Mouse (Mus musculus) CH12.LX (cell line): ENCODE results near the gene Efhd1. TPM values are rescaled to one million over a fixed set of nuclear protein-coding genes. Genes with fewer than 3 reads are reported as not detected.

Source experiments
- DNase-seq: peaks from one replicate; pipeline ENCODE4 v3.0.0-alpha.2; 2013; ENCODE audit errors: extremely low read depth
- H3K27ac ChIP-seq: 2 replicates; pipeline ENCODE4 v1.5.1; 2012; ENCODE audit warnings: low read depth, mild to moderate bottlenecking, control low read depth, moderate library complexity; ENCODE audit not compliant: insufficient read depth
- H3K27me3 ChIP-seq: replicated peaks from 2 replicates; pipeline ENCODE3; 2012; ENCODE audit warnings: inconsistent platforms
- H3K36me3 ChIP-seq, 2 experiments: replicated peaks in 1 of 2; 2 replicates each; pipeline versions ENCODE3 to v1.6.1; 2012; ENCODE audit warnings: inconsistent platforms in 1 of 2, low read length in 1 of 2, mild to moderate bottlenecking in 1 of 2, mixed read lengths in 1 of 2, moderate library complexity in 1 of 2; ENCODE audit not compliant: control insufficient read depth in 1 of 2, insufficient read depth in 1 of 2
- H3K4me1 ChIP-seq, 2 experiments: 2 replicates each; pipeline ENCODE4 v1.6.1; 2012; ENCODE audit warnings: inconsistent platforms in 1 of 2, moderate library complexity in 1 of 2; ENCODE audit not compliant: insufficient read depth in 2 of 2, control insufficient read depth in 1 of 2
- H3K4me2 ChIP-seq: 2 replicates; pipeline ENCODE4 v1.6.1; 2012; ENCODE audit warnings: low read depth, mild to moderate bottlenecking, control low read depth; ENCODE audit not compliant: poor library complexity, insufficient read depth, severe bottlenecking
- H3K4me3 ChIP-seq, 3 experiments: fragments of 150-350 bp in 1 of 3; sonication (generic) in 1 of 3; replicated peaks in 1 of 3; 2 replicates each; pipeline versions ENCODE3 to v1.5.1; 2011 to 2012; ENCODE audit warnings: low read depth in 2 of 3, low read length in 2 of 3, mild to moderate bottlenecking in 2 of 3, moderate library complexity in 2 of 3, control low read depth in 1 of 3, improper control_type of control experiment in 1 of 3, inconsistent platforms in 1 of 3, mixed read lengths in 1 of 3; ENCODE audit not compliant: poor library complexity in 1 of 3
- H3K79me2 ChIP-seq: replicated peaks from 2 replicates; pipeline ENCODE4 v1.6.1; 2012; ENCODE audit warnings: mild to moderate bottlenecking, moderate library complexity; ENCODE audit not compliant: control insufficient read depth, poor library complexity, insufficient read depth, severe bottlenecking; ENCODE audit errors: extremely low read depth
- H3K9ac ChIP-seq: 2 replicates; pipeline ENCODE4 v1.6.1; 2012; ENCODE audit warnings: low read depth, mild to moderate bottlenecking, control low read depth, moderate library complexity; ENCODE audit not compliant: insufficient read depth
- H3K9me3 ChIP-seq: replicated peaks from 2 replicates; pipeline ENCODE3; 2012; ENCODE audit warnings: low read length, inconsistent platforms, mixed read lengths
- CHD2 ChIP-seq: IDR thresholded peaks from 2 replicates; pipeline ENCODE4 v1.6.1; 2011; ENCODE audit warnings: low read length, improper control_type of control experiment
- GABPA ChIP-seq: IDR thresholded peaks from 2 replicates; pipeline ENCODE4 v1.6.1; 2012; ENCODE audit warnings: low read depth, low read length, improper control_type of control experiment, inconsistent platforms; ENCODE audit not compliant: insufficient replicate concordance
- HCFC1 ChIP-seq: IDR thresholded peaks from 2 replicates; pipeline ENCODE4 v1.6.1; 2012; ENCODE audit warnings: low read depth, mild to moderate bottlenecking, inconsistent platforms, low read length, improper control_type of control experiment
- JUND ChIP-seq: conservative IDR thresholded peaks from 2 replicates; pipeline ENCODE4 v1.6.1; 2011; ENCODE audit warnings: low read depth, low read length, improper control_type of control experiment
- KAT2A ChIP-seq: IDR thresholded peaks from 2 replicates; pipeline ENCODE4 v1.6.1; 2012; ENCODE audit warnings: low read length, improper control_type of control experiment, inconsistent platforms; ENCODE audit not compliant: insufficient replicate concordance
- MAX ChIP-seq: IDR thresholded peaks from 2 replicates; pipeline ENCODE4 v1.6.1; 2011; ENCODE audit warnings: low read length, improper control_type of control experiment
- MAZ ChIP-seq: IDR thresholded peaks from 2 replicates; pipeline ENCODE4 v1.6.1; 2012; ENCODE audit warnings: low read depth, mild to moderate bottlenecking, inconsistent platforms, low read length, improper control_type of control experiment, moderate library complexity
- MYC ChIP-seq: IDR thresholded peaks from 2 replicates; pipeline ENCODE4 v1.6.1; 2011; ENCODE audit warnings: low read depth, mild to moderate bottlenecking, improper control_type of control experiment, low read length
- NELFE ChIP-seq: IDR thresholded peaks from 2 replicates; pipeline ENCODE4 v1.6.1; 2011; ENCODE audit warnings: low read depth, low read length, improper control_type of control experiment
- NRF1 ChIP-seq: IDR thresholded peaks from 2 replicates; pipeline ENCODE4 v1.6.1; 2014; ENCODE audit warnings: low read depth, mild to moderate bottlenecking, inconsistent platforms, low read length, improper control_type of control experiment, moderate library complexity
- POLR2A ChIP-seq: IDR thresholded peaks from 2 replicates; pipeline ENCODE4 v1.6.1; 2011; ENCODE audit warnings: low read depth, mild to moderate bottlenecking, improper control_type of control experiment, low read length
- SMC3 ChIP-seq: IDR thresholded peaks from 2 replicates; pipeline ENCODE4 v1.6.1; 2011; ENCODE audit warnings: low read depth, low read length, improper control_type of control experiment
- TBP ChIP-seq: conservative IDR thresholded peaks from 2 replicates; pipeline ENCODE4 v1.6.1; 2011; ENCODE audit warnings: low read depth, low read length, improper control_type of control experiment
- USF1 ChIP-seq: IDR thresholded peaks from 2 replicates; pipeline ENCODE4 v1.6.1; 2014; ENCODE audit warnings: low read depth, mild to moderate bottlenecking, inconsistent platforms, low read length, improper control_type of control experiment
- ZC3H11A ChIP-seq: IDR thresholded peaks from 2 replicates; pipeline ENCODE4 v1.6.1; 2012; ENCODE audit warnings: low read depth, mild to moderate bottlenecking, inconsistent platforms, low read length, improper control_type of control experiment
- dilution Hi-C: fragments of 300-500 bp; cut with MboI; formaldehyde crosslinking; loops from 2 replicates; pipeline ENCODE4 v1.14.3; 2020; ENCODE audit warnings: low sequenced_read_pairs; ENCODE audit not compliant: extremely low pct_unique_long_range_greater_than_20kb, extremely low pct_ligation_motif_present
- in situ Hi-C: fragments of 300-500 bp; cut with MboI; formaldehyde crosslinking; loops from 3 replicates; pipeline ENCODE4 v1.14.3; 2019; ENCODE audit warnings: low sequenced_read_pairs, low pct_ligation_motif_present, low pct_unique_long_range_greater_than_20kb, mixed read lengths
- polyA plus RNA-seq: library from polyadenylated mRNA; unstranded; fragments of >175 nt; gene quantifications from 2 replicates; pipeline ENCODE4 v1.2.1, GENCODE M21; 2012; ENCODE audit warnings: low read depth; ENCODE audit not compliant: insufficient read length
- total RNA-seq, 2 experiments: library from RNA; depleted of rRNA; stranded (reverse); fragments of 300-350 nt in 1 of 2; fragments of >200 nt in 1 of 2; gene quantifications; 2 replicates each; pipeline ENCODE4 v1.2.3; 2012 to 2014

Gene Efhd1
- total and polyA plus RNA-seq, 3 experiments = 0.12 to 1.2 (median 0.13) TPM

- TF ChIP-seq TBP = no peak
- TF ChIP-seq CHD2 = no peak
- TF ChIP-seq POLR2A = no peak
- TF ChIP-seq ZC3H11A = no peak
- TF ChIP-seq, all 38 proteins: peak for 0
- no peak overlapping the region for H3K9ac ChIP-seq
- H3K27ac ChIP-seq = no peak overlapping the region
- H3K4me3 ChIP-seq = no peak overlapping the region
- H3K36me3 ChIP-seq = no peaks in the 10 kb centered on the region
- in situ Hi-C loops = no loop called here
- no peaks in the 10 kb centered on the region for H3K79me2 ChIP-seq
- dilution Hi-C loops = no loop called here
- DNase-seq = no peak
- H3K4me1 ChIP-seq = peaks cover 3 to 12% of the 10 kb centered on the region in 2 experiments; a peak in 3 of 4 replicates
- H3K4me2 ChIP-seq = no peak overlapping the region
- H3K9me3 ChIP-seq = no peaks in the 10 kb centered on the region
- no peaks in the 10 kb centered on the region for H3K27me3 ChIP-seq
These were observed 5.7 kb upstream of the Efhd1 start for GRCm38 (mm10) chr1:87258484-87258883.

- Histone ChIP-seq H3K4me2 (no peak overlapping the region), H3K79me2 (no peaks in the 10 kb centered on the region), H3K36me3 (no peaks in the 10 kb centered on the region), H3K4me1 (peaks cover 3 to 12% of the 10 kb centered on the region in 2 experiments; a peak in 3 of 4 replicates), H3K27ac (no peak overlapping the region), H3K9me3 (no peaks in the 10 kb centered on the region), H3K4me3 (no peak overlapping the region), H3K9ac (no peak overlapping the region), H3K27me3 (peaks cover 2% of the 10 kb centered on the region)
- no peak for TF ChIP-seq USF1
- no peak for TF ChIP-seq HCFC1
- TF ChIP-seq NRF1 = no peak
- no peak for TF ChIP-seq KAT2A
- TF ChIP-seq MYC = no peak
- TF ChIP-seq ZC3H11A = no peak
- in situ Hi-C loops = no loop called here
- DNase-seq = no peak
- dilution Hi-C loops = no loop called here
These were observed 4.8 kb upstream of the Efhd1 start for GRCm38 (mm10) chr1:87259316-87259715.

- no peak for TF ChIP-seq NELFE
- TF ChIP-seq NRF1 = no peak
- no peak for TF ChIP-seq JUND
- no peak for TF ChIP-seq SMC3
- no peak for TF ChIP-seq HCFC1
- no peak for TF ChIP-seq MAX
- no peak for TF ChIP-seq MAZ
- TF ChIP-seq KAT2A = no peak
- TF ChIP-seq GABPA = no peak
- H3K36me3 ChIP-seq = no peaks in the 10 kb centered on the region
- dilution Hi-C loops = no loop called here
- H3K27me3 ChIP-seq = peaks cover 8% of the 10 kb centered on the region
- H3K4me3 ChIP-seq = no peak overlapping the region
- no peak overlapping the region for H3K27ac ChIP-seq
- H3K4me2 ChIP-seq = no peak overlapping the region
- peaks cover 2% of the 10 kb centered on the region for H3K9me3 ChIP-seq
- in situ Hi-C loops = no loop called here
- DNase-seq = no peak
- H3K79me2 ChIP-seq = no peaks in the 10 kb centered on the region
- no peak overlapping the region for H3K9ac ChIP-seq
- H3K4me1 ChIP-seq = peaks cover 3 to 15% of the 10 kb centered on the region in 2 experiments
These were observed 906 bp upstream of the Efhd1 start for GRCm38 (mm10) chr1:87263257-87263656.
